Mouse (Mus musculus): ENCODE measurements around the gene Osbp2.

DNA sequence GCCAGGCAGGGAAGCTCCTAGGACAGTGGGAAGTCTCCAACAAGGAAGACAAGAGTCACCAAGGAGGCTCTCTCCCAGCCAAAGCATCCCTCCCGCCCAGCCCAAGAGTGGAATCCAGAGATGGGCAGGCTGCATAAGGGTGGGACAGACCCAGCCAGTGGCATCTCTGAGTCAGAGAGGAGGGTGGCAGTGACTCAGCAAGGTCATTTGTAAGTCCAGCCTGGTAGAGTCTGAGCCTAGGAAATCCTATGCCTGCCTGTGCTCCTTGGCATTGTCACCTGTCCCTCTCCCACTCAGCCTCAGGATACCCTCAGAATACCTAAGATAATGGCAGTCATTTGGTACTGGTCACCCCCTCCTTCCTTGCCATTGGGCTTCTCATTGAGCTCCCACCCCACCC lies 41.7 kb upstream of the Osbp2 start:
- TF ChIP-seq CTCF (conservative IDR thresholded peaks at IDR 0.05; ENCODE audit: insufficient read depth, insufficient read length, low read depth, low read length), result no peak
- TF ChIP-seq POLR2A (IDR thresholded peaks at IDR 0.05; ENCODE audit: low read depth, low read length), result no peak
